Mouse (Mus musculus): ENCODE results near the gene Unc79.
A peak's percentile ranks its signal among the peaks of the same experiment; 100 is the strongest.

Gene Unc79

DNA sequence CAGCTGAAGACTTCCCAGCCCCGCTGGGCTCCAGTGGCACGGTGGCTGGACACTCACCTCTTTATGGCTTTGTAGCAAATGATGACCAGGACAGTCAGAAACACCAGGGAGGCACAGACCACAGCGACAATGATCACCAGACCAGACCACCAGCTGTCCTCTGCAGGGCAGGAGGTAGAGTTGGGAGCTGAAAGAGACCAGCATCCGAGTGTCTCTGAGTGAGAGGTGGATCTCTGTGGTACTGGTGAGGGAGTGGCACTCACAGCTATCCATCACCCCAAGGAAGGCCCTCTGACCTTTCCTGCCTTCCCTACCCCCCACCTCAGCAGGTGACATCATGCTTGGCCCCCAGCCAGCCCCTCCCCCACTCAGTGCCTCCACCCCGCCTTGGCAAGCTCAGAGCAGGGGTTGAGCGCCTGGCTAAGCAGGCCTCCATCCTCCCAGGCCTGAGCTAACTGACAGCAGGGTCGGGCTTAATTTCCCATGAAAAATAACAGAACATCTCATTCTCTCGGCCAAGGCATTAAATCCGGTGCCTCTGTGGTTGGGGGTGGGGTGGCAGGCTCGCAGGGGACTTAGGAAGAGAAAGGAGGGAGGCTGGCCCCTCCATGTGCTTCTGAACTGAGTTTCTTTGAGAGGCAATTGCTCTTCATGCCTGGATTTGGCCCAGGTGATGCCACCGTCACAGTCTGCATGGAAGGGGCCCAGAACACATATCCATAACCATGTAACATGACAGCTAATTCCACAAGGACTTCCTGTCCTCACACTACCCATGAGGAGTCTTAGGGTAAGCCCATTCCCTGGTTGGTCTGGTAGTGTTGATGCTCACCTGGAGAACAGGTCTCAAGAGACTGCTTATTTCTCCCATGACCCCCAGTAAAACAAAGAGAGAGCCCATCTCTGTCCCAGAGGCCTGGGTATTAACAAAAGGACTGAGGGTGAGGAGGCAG, 254.2 kb downstream of the Unc79 start:
- no peak for DNase-seq (ENCODE audit: inconsistent ontology term)

DNA sequence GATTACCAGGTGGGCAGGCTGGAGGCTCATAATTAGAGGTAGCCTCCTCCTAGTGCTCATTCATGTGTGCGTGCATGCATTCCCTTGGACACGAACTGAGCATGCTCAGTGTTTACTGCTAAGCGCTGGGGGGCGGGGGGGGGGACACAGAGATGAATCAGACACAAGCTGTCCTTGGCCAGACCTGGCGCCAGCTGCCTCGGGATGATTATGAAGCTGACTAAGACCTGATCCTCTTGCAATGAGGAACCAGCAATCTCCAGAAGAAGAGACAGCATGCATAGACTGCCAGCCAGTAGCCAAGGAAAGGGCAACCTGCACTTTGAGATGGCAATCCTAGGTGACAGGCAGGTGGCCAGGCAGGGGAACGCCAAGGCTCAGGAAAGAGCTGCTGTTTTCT, 256.9 kb downstream of the Unc79 start:
- DNase-seq (ENCODE audit: inconsistent ontology term), result peak; percentile 53

DNA sequence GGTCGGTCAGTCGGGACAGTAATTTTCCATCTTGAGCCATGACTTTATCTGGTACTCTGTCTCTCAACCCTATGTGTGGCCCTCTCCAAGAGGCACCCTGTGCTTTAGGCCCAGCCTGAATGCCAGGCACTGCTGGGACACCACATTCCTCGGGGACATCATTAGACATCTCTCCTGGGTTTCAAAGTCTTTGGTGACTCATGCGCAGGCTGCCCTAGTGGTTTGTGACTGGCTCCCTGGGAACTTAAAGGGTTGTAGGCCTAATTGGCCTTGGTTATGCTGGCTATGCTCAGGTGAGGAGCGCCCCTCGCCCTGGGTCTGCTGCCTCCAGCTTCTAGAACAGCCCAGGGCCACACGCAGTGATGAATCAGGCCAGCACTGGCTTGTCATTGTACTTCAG, 260.9 kb downstream of the Unc79 start:
- DNase-seq (ENCODE audit: inconsistent ontology term), result peak; percentile 47

DNA sequence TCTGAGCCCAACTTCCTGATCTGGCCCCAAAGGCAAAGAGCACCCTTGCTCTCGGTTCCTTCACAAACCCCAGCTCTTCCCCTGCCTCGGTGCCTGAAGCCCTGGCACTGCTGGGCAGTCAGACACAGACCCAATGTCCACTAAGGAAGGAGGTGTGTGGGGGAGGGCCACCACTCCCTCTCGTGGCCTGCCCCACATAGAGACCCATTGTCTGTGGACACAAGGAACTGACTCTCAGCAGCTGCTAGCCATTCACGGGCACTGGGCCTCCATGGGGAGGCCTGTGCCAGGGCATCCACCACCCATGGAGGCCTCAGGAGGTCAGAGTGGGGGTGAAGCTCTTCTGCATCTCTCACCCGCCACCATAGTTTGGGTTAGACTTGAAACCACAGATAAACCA, 262.4 kb downstream of the Unc79 start:
- no peak for DNase-seq (ENCODE audit: inconsistent ontology term)

DNA sequence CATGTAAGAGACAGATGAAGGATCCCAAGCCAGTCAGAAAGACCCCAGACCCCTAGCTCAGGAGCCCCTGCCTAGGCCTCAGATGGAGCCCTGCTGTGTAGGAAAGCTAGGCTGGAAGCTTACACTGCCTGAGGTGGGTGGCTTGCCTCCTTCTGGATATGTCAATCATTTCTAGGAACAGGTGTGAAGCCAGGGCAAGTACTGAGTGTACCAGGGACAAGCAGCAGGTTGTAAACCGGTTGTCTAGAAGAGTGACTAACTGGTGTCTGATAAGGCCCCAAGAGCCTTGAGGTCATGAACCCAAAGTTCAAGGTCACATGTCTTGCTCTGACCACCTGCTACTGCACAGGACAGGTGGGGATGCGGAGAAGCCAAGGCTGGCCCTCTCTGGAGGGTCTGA, 264.9 kb downstream of the Unc79 start:
- no peak for DNase-seq (ENCODE audit: inconsistent ontology term)

DNA sequence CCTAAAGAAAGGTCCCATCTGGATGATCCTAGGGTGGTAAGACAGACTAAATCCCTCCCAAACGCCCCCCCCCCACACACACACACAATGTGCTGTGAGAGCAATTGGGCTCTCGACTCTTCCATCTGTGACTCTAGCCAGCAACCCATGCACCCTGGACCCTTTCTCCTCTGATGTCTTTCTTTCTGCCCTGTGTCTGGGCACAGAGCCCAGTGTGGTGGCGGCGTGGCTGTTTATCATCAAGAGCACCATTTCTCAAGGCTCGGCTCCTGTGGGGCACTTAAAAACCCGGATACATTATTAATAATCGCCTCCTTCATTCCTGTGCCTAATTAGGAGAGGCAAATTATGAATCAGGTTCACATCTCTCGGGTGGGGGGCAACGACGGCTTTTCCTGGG, 265.6 kb downstream of the Unc79 start:
- peak; percentile 79 for DNase-seq (ENCODE audit: inconsistent ontology term)

DNA sequence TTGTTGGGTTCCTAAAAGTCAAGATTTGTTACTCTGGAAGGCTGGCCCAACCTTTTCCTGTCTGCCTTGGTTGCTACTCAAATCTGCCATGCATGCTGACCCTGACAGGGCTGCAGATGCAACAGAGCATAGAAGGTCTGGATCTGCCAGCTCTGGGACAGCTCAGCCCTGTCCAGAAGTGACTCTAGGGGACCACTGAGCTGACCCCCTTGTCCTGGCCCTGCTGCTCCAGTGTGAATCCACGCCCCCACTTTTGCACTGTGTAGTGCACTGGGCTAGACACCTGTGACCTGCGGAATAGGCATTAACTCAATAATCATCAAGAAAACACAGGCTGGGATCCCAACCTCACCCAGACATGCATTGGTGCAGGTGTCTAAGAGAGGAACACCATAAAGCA, 266.1 kb downstream of the Unc79 start:
- no peak for DNase-seq (ENCODE audit: inconsistent ontology term)

DNA sequence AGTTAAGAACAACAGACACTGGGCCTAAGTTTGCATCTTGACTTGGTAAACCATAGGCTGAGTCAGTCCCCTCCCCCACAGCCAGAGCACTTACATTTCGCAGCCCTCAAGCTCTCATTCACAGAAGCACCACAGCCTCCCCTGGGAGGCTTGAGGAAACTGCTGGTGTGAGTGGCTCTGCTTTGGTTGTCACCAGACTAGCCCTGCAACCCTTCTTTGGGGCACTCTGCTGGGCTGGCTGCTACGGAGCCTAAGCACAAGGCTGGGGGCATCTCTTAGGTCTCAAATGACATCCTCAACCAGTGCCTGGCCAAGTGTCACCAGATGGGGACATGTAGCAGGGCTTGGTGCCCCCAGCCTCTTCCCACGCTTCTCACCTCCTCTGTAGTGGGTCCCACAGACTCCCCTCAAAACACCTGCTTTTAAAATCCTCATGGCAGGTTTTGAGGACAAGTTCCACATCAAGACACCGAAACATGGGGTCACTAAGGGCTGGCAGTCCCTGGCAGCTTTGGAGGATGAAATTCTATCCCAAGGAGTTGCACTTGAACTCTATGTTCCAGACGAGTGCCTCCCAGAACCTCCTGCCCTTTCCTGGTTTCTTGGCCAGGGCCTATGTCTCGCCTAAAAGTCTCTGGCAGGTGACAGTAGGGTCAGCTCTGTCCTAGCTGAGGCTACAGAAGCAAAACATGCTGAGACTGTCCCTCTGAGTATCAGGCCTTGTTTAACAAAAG, 267.4 kb downstream of the Unc79 start:
- DNase-seq (ENCODE audit: inconsistent ontology term), result no peak

DNA sequence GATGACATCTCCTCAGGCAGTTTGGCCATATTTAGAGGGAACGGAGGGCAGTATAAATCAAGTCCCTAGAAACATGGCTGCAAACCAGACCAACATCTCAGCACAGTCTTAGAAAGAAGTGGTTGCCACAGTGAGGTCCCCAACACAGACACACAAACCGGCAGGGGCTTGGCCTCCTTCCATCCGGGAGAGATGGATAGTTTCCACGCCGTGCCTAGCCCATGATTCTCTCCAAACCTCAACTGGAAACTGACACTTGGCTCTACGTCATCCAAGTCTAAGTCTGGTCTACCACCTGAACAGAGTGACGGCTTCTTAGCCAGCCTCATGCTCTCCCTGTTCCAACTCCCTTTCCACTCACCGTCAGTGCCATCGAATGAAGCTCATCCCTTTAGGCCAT, 275.0 kb downstream of the Unc79 start:
- DNase-seq (ENCODE audit: inconsistent ontology term), result no peak

DNA sequence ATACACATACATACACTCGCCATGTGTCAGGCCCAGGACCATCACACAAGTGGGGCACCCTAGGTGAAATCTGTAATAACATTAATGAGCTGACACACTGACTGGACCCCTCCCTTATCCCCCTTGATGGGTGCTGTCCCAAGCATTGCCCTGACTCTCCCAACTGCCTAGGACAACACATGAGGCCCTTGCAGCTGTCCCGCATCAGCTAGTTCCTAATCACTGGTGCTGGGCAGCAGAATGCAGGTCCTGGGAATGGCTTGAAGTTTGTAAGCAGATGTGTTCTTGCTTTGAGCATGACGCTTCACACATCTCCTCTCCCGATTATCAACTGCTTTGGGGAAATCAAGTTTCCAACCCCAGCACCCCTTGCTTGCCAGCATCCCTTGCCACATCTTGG, 277.5 kb downstream of the Unc79 start:
- no peak for DNase-seq (ENCODE audit: inconsistent ontology term)

DNA sequence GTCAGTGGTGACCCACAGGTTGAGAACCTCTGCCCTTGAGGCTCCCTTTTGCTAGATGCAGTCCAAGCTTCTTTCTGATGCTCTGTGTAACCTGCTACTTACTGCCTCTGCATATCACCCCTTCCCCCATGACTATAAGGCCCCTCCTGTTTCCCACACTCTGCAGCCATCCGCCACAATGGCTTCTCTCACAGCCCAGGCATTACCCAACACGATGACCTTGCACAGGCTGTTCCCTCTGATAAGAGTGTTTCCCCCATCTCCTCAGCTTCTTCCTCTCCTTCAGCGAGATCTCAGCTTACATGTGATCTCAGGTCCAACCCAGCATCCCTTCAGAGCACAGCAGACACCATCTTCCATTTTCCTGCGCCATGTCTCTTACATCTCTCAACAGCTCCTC, 280.4 kb downstream of the Unc79 start:
- DNase-seq (ENCODE audit: inconsistent ontology term), result no peak
